Mouse (Mus musculus) hindbrain, embryonic 12.5 days (tissue): ENCODE measurements around the gene Strn4. TPM values are rescaled to one million over a fixed set of nuclear protein-coding genes. Genes with fewer than 3 reads are reported as not detected.

Experiments used
- ATAC-seq: fragments of 200-750 bp; cut with Nextera tagmentation; 2 replicates; pipeline ENCODE4 v1.8.0; 2017; ENCODE audit warnings: moderate TSS enrichment; ENCODE audit not compliant: low FRiP score
- H3K27ac ChIP-seq: fragments of 300-500 bp; sonication (generic); 2 replicates; pipeline ENCODE4 v1.5.1; 2016; ENCODE audit warnings: mild to moderate bottlenecking
- H3K27me3 ChIP-seq: fragments of 300-500 bp; sonication (generic); 2 replicates; pipeline ENCODE4 v1.6.1; 2016; ENCODE audit warnings: mild to moderate bottlenecking
- H3K36me3 ChIP-seq: fragments of 300-500 bp; sonication (generic); 2 replicates; pipeline ENCODE4 v1.6.1; 2016; ENCODE audit warnings: mild to moderate bottlenecking
- H3K4me1 ChIP-seq: fragments of 300-500 bp; sonication (generic); 2 replicates; pipeline ENCODE4 v1.6.1; 2016
- H3K4me2 ChIP-seq: fragments of 300-500 bp; sonication (generic); replicated peaks from 2 replicates; pipeline ENCODE4 v1.6.1; 2016; ENCODE audit warnings: mild to moderate bottlenecking
- H3K4me3 ChIP-seq: fragments of 300-500 bp; sonication (generic); 2 replicates; pipeline ENCODE4 v1.5.1; 2016; ENCODE audit warnings: mild to moderate bottlenecking
- H3K9ac ChIP-seq: fragments of 300-500 bp; sonication (generic); 2 replicates; pipeline ENCODE4 v1.6.1; 2016; ENCODE audit warnings: mild to moderate bottlenecking, moderate library complexity
- H3K9me3 ChIP-seq: fragments of 300-500 bp; sonication (generic); replicated peaks from 2 replicates; pipeline ENCODE4 v1.6.1; 2016; ENCODE audit warnings: mild to moderate bottlenecking
- WGBS: fragments of 180-500 bp; shearing (Covaris S2); methylation state at CpG from one replicate; pipeline ENCODE4 v1.1.7; 2016; 5-methylcytosine and 5-hydroxymethylcytosine counted together
- polyA plus RNA-seq: library from polyadenylated mRNA; unstranded; fragments of >200 nt; fragmentation: Nextera tagmentation; extraction: Ambion mirVana; gene quantifications from 2 replicates; pipeline ENCODE4 v1.2.1, GENCODE M21; 2016

Gene Strn4
- polyA plus RNA-seq, 1 experiment from 2014 or later: 180 TPM

DNA sequence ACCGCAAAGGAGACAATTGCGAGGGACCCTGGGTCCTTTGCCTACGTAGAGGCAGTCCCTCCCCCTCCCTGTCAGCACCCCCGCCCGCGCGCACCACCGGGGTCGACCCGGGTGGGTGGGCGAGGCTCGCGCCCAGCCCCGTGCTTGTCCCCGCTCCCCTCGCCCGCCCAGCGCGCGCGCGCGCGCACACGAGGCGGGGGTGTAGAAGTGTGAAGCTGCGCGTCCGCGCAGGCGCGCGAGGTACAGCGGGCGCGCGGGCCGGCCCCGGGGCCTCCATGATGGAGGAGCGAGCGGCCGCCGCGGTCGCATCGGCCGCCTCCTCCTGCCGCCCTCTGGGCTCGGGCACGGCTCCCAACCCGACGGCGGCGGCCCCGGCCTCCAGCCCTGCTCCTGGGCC, 387 bp downstream of the Strn4 start:
- Histone ChIP-seq H3K27me3 (peaks cover 23% of the 10 kb centered on the region), H3K4me1 (peaks cover 74% of the 10 kb centered on the region)
- WGBS: 0% methylated on average over 31 of the region's 55 CpGs

DNA sequence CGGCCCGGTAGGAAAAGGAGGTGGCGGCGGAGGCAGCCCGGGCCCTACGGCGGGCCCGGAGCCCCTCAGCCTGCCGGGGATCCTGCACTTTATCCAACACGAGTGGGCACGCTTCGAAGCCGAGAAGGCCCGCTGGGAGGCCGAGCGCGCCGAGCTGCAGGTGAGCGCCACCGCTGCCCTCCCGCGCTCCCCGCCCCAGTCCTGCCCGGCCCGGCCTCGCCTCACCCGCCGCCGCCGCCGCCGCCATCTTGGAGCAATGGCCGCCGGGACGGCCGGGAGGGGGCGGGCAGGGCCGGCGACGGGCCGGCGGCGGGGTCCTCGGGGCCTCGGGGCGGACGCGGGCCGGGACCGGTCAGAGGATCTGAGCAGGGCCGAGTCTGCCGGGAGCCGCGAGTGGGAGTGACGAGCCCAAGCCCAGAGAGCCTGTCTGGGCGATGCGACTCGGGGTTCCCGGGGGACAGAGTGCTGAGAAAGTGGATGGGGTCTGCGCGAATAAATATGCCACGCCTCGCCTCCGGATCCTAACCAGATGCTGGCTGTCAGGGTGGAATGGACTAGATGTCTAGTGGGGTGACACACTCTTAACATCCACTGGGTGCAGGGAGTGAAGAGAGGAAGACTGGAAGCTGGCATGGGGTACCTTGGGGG, 910 bp downstream of the Strn4 start, which contains the start of gene Fkrp:
Gene Fkrp, minus strand, starts transcription at position 258 of the 648 bp plus-strand sequence.
- peaks cover 18% of the 10 kb centered on the region for H3K27me3 ChIP-seq
- H3K9ac ChIP-seq: peak within 1 kb of the TSS; percentile 99
- WGBS: 1% methylated on average over 43 of the region's 64 CpGs
- peaks cover 74% of the 10 kb centered on the region for H3K4me1 ChIP-seq
- peak within 1 kb of the TSS; percentile 99 for H3K27ac ChIP-seq
- H3K4me2 ChIP-seq: peak within 1 kb of the TSS; percentile 74
- ATAC-seq: peak; percentile 62
- H3K36me3 ChIP-seq: 0 out of 2 replicates have a peak, but pooled peaks cover under 1% of the 10 kb centered on the region
- H3K9me3 ChIP-seq: no peaks in the 10 kb centered on the region
- peak within 1 kb of the TSS; percentile 80 for H3K4me3 ChIP-seq

More for the DNA sequence above, 387 bp downstream of the Strn4 start:
- H3K9ac ChIP-seq: peak overlapping the region; percentile 99
- ATAC-seq: peak; percentile 78
- peak overlapping the region; percentile 99 for H3K27ac ChIP-seq
- peak overlapping the region; percentile 80 for H3K4me3 ChIP-seq
- H3K4me2 ChIP-seq: peak overlapping the region; percentile 74
- no peaks in the 10 kb centered on the region for H3K9me3 ChIP-seq
- H3K36me3 ChIP-seq: no peaks in the 10 kb centered on the region

DNA sequence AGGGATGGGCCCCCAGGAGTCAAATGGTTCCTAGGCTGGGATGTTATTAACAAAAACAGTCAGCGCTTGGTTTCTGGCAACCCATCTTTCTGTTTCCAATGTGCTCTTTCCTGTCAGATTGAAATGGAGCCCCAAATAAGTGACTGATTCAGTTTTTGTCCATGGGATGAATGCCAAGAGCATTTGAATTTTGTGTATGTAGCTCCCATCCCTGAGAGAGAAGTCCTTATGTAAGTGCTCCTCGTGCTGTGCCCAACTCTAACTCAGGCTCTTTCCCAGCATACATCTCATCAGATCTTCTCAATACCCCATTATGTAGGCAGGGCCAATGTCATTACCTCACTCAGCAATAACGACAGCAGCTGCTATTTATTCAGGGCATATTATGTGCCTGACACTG, 2.0 kb downstream of the Strn4 start:
- Histone ChIP-seq H3K4me2 (peak overlapping the region; percentile 74), H3K36me3 (0 out of 2 replicates have a peak, but pooled peaks cover 5% of the 10 kb centered on the region), H3K27me3 (peaks cover 7% of the 10 kb centered on the region), H3K27ac (peak overlapping the region; percentile 99; the same call in 1 of the 2 replicates), H3K9me3 (no peaks in the 10 kb centered on the region), H3K4me3 (peak overlapping the region; percentile 80), H3K4me1 (peaks cover 72% of the 10 kb centered on the region), H3K9ac (peak overlapping the region; percentile 99)
- ATAC-seq: no peak
- 52% methylated on average over 3 of the region's 3 CpGs for WGBS

DNA sequence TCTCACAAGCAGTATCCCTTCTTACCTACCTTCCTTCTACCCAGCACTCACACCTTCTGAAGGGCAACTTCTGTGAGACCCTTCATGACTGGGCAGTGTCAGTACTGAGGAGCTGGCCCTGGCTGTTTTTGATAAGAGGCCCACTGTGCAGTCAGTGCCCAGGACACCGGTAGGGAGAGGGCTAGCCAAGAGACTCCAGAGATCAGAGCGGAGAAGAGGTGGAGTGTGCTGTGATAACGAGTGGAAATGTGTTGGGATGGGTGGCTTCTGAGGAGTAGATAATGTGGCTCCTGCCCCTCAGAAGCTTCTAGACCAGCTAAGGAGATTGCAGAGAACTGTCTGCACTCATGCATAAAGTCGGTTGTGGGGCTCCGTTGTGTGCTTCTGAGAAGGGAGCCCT, 4.1 kb downstream of the Strn4 start:
- Histone ChIP-seq H3K9ac (0 out of 2 replicates have a peak overlapping the region, but pooled peaks have one; percentile 33), H3K27ac (no peak overlapping the region), H3K9me3 (no peaks in the 10 kb centered on the region), H3K27me3 (no peaks in the 10 kb centered on the region), H3K4me1 (peaks cover 56% of the 10 kb centered on the region), H3K4me3 (no peak overlapping the region), H3K4me2 (no peak overlapping the region), H3K36me3 (peaks cover 24% of the 10 kb centered on the region)
- no peak for ATAC-seq
- 74% methylated on average over 5 of the region's 5 CpGs for WGBS

DNA sequence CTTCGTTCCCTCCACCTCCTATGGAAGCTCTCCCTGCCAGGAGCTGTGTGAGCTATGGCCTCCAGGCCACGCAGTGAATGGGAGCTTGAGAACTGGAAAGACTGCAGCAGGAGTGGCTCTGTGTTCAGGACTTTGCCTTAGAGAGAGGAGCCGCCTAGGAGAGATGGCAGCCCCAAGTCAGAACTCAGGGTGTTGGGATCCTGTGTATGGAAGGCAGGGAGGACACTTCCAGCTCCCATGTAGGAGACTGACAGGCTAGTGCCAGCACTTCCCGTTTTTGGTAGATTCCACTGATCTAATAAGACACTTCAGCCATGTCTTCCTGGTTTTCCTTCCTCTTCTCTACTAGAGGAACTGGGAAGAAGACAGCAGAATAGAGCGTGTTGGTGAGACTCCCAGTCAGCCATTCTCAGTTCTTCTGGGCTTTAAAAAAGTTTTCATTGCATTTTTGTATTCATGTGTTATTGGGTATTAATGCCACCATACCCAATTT, 4.6 kb downstream of the Strn4 start:
- no peak for ATAC-seq
- WGBS: 67% methylated on average over 5 of the region's 5 CpGs
- Histone ChIP-seq H3K9me3 (no peaks in the 10 kb centered on the region), H3K27me3 (no peaks in the 10 kb centered on the region), H3K4me3 (no peak overlapping the region), H3K4me2 (no peak overlapping the region), H3K9ac (0 out of 2 replicates have a peak overlapping the region, but pooled peaks have one; percentile 33), H3K27ac (no peak overlapping the region), H3K4me1 (peaks cover 51% of the 10 kb centered on the region), H3K36me3 (peaks cover 29% of the 10 kb centered on the region)

DNA sequence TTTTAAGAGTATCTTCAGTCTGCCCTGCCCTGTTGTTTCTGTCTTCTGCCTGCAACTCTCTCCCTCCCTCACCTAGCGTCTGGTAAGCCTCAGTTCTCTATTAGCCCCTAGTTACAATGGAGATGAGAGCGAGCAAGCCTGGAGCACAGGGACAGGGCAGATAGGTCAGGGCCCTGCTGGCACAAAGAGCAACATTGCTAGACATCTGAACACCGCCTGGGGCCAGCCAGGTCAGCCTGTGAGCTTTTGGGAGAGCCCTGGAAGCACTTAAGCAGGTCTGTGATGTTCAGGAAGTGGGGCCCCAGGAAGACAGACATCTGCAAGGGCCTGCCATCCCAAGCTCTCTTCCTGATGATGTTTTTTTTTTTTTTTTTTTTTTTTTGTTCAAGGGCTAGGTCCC, 5.4 kb downstream of the Strn4 start:
- Histone ChIP-seq H3K4me2 (no peak overlapping the region), H3K27me3 (no peaks in the 10 kb centered on the region), H3K4me3 (no peak overlapping the region), H3K9ac (no peak overlapping the region), H3K27ac (no peak overlapping the region), H3K36me3 (peaks cover 37% of the 10 kb centered on the region), H3K9me3 (no peaks in the 10 kb centered on the region), H3K4me1 (peaks cover 47% of the 10 kb centered on the region)
- no peak for ATAC-seq
- 32% methylated on average over 3 of the region's 3 CpGs for WGBS

DNA sequence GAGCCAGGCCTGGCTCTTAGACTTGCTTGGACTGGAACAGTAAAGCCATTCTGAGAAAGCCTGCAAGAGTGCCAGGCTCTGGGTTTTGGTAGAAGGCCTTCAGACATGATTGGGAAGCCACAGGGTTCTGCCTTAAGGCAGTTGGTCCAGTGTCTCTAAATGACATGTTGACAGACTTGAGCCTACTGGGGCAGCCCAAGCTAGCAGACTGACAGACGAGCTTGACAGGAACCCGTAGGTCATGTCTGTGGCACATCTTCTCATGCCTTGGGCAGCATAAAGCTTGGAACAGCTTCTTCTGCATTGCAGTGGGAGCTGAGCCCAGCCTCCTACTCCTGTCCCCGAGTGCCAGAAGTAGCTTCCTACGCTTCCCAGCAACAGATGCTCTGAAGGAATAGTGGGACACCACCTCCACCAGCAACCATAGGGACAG, 6.0 kb downstream of the Strn4 start:
- Histone ChIP-seq H3K36me3 (peaks cover 43% of the 10 kb centered on the region), H3K9me3 (no peaks in the 10 kb centered on the region), H3K27me3 (no peaks in the 10 kb centered on the region), H3K4me3 (no peak overlapping the region), H3K9ac (no peak overlapping the region), H3K4me1 (peaks cover 51% of the 10 kb centered on the region), H3K27ac (no peak overlapping the region), H3K4me2 (no peak overlapping the region)
- 70% methylated on average over 4 of the region's 4 CpGs for WGBS
- no peak for ATAC-seq

DNA sequence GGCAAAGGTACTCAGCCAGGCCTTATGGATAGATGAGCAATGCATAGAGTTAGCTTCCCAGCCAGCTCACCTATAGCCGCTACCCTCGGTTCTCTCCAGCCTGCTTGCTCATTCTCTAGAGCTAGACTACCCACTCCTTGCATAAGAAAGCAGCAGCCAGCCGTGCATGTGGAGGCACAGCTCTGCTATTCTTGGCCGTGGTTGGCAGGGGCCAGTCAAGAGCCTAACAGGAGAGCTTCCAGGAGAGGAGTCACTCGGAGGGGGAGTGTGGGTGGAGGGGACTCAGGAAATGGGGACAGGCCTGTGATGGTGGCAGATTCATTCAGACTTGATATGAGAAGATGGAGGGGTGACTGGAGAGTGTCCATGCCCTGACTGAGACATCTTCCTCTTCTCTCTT, 8.0 kb downstream of the Strn4 start:
- 79% methylated on average over 5 of the region's 5 CpGs for WGBS
- Histone ChIP-seq H3K27me3 (no peaks in the 10 kb centered on the region), H3K4me2 (no peak overlapping the region), H3K27ac (no peak overlapping the region), H3K4me3 (no peak overlapping the region), H3K36me3 (peaks cover 63% of the 10 kb centered on the region), H3K4me1 (peaks cover 35% of the 10 kb centered on the region), H3K9ac (no peak overlapping the region), H3K9me3 (no peaks in the 10 kb centered on the region)
- no peak for ATAC-seq

DNA sequence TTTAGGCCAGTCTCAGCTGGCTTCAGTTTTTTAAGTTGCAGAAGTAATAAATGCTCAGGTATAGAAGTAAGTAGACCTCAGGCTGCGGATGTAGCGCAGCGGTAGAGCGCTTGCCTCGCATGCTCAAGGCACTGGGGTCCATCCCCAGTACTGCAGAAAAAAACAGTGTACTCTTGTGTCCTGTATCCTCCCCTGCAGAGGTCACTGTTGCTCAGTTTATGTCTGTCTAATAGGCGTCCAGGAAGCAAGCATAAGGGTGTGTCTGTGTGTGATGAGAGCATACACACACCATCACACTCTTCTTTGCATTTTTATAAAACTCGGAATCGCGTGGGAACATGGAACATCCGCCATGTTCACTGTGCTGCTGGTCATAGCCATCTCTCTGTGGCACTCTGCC, 10.1 kb downstream of the Strn4 start:
- Histone ChIP-seq H3K36me3 (peaks cover 84% of the 10 kb centered on the region), H3K27me3 (no peaks in the 10 kb centered on the region), H3K4me1 (peaks cover 15% of the 10 kb centered on the region), H3K4me2 (no peak overlapping the region), H3K9me3 (no peaks in the 10 kb centered on the region), H3K4me3 (no peak overlapping the region), H3K9ac (no peak overlapping the region), H3K27ac (no peak overlapping the region)
- 87% methylated on average over 10 of the region's 10 CpGs for WGBS
- no peak for ATAC-seq

DNA sequence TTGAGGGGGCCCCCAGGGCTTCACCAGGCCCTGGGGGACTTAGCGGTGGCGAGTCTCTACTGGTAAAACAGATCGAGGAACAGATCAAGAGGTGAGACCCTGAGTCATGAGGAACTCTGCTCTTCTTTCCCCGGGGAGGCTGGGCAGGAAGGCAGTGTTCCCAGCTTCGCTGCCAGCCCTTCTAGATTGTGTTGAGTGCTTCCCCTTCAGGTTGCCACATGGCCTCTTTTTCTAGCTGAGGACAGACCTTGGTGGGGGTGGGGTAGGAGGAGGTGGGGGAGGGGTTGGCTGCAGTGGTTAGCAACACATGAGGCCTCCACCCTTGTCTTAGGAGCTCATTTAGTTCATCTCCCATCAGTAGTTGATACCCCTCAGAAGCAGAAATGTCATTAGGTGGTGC, 10.9 kb downstream of the Strn4 start:
- Histone ChIP-seq H3K9me3 (no peaks in the 10 kb centered on the region), H3K36me3 (peaks cover 91% of the 10 kb centered on the region), H3K9ac (no peak overlapping the region), H3K4me2 (no peak overlapping the region), H3K27ac (no peak overlapping the region), H3K4me1 (peaks cover 7% of the 10 kb centered on the region), H3K27me3 (no peaks in the 10 kb centered on the region), H3K4me3 (no peak overlapping the region)
- WGBS: 72% methylated on average over 5 of the region's 5 CpGs
- ATAC-seq: no peak

DNA sequence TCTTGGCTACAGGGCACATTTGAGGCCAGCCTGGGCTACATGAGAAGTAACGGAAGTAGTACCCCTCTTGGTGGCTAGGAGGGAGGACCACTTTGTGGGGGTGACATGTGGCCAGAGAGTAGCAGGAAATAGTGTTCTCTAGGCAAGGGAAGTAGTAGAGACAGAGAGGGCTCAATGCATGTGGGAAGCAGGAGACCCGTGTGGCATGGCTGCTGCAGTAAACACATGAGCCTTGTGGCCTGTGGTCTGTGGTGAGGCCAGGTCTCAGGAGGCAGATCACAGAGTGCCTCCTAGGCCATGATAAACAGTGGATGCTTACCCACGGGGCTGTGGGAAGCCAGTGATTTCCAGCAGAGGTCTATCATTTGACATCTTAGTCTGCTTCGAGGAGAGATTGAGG, 11.6 kb downstream of the Strn4 start:
- Histone ChIP-seq H3K9me3 (no peaks in the 10 kb centered on the region), H3K9ac (no peak overlapping the region), H3K4me1 (peaks cover 4% of the 10 kb centered on the region; the same call in 1 of the 2 replicates), H3K4me3 (no peak overlapping the region), H3K4me2 (no peak overlapping the region), H3K27ac (no peak overlapping the region), H3K27me3 (no peaks in the 10 kb centered on the region), H3K36me3 (peaks cover 96% of the 10 kb centered on the region)
- no peak for ATAC-seq
- 90% methylated on average over 4 of the region's 4 CpGs for WGBS

DNA sequence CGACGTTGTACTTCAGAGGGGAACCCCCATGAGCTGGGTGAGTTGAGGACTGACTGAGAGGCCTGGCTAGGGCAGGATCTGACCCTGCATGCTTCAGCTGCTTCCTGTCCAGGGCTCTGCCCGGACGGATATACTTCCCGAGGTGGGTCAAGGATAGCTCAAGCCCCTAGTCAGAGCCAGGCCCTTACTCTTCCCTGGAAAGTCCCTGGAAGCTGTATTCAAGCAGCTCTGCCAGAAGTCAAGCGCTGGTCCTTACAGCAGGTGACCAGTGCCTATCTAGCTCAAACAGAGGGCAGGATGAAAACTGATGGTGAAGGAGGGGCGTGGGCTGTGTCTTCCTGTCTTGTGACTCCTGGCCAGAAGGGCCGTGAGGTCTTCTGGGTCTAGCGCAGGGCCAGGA, 14.8 kb downstream of the Strn4 start:
- no peak overlapping the region for H3K27ac ChIP-seq
- WGBS: 86% methylated on average over 9 of the region's 9 CpGs
- peaks cover 4% of the 10 kb centered on the region; the same call in 1 of the 2 replicates for H3K4me1 ChIP-seq
- no peak overlapping the region for H3K4me3 ChIP-seq
- ATAC-seq: no peak
- no peaks in the 10 kb centered on the region for H3K9me3 ChIP-seq
- no peaks in the 10 kb centered on the region for H3K27me3 ChIP-seq
- peaks cover 98% of the 10 kb centered on the region for H3K36me3 ChIP-seq
- no peak overlapping the region for H3K4me2 ChIP-seq
- no peak overlapping the region for H3K9ac ChIP-seq
